Mouse (Mus musculus): ENCODE results near the gene Ppm1n.

- TF ChIP-seq CTCF (IDR thresholded peaks at IDR 0.05; ENCODE audit: control insufficient read depth, insufficient read depth, insufficient read length), result no peak
- no peak for TF ChIP-seq MAX (IDR thresholded peaks at IDR 0.05)
These were observed 41.5 kb downstream of the Ppm1n start for GRCm38 (mm10) chr7:19238344-19238743.

All from C2C12 (cell line).